Mouse (Mus musculus): ENCODE measurements around the gene Npb. TPM values are rescaled to one million over a fixed set of nuclear protein-coding genes. Genes with fewer than 3 reads are reported as not detected.

Npb gene
- polyA plus RNA-seq, 1 experiment from 2014 or later, result 1.3 TPM

Small RNAs within 50 kb of the gene (microRNA-seq; reads per million reads assigned to microRNA genes)
- 0.83 reads per million for gene Mir6936 (ENCODE audit: borderline number of aligned reads)

Other genes with a start within 250 kb of the Npb start
- 0.48 and 1.1 TPM in 2 replicates for gene Fscn2, start 246.9 kb upstream of the Npb start, polyA plus RNA-seq (2014; fragmentation: Nextera tagmentation; extraction: Ambion mirVana)
- 30.0 and 32.7 TPM in 2 replicates for gene Faap100, start 229.7 kb upstream of the Npb start, polyA plus RNA-seq (2014; fragmentation: Nextera tagmentation; extraction: Ambion mirVana)
- 38.1 and 44.6 TPM in 2 replicates for gene Nploc4, start 170.8 kb upstream of the Npb start, polyA plus RNA-seq (2014; fragmentation: Nextera tagmentation; extraction: Ambion mirVana)
- gene Tspan10, start 165.8 kb upstream of the Npb start, polyA plus RNA-seq (2014; fragmentation: Nextera tagmentation; extraction: Ambion mirVana), result 0.63 TPM in 1 of 2 replicates, not detected in the other
- gene Pde6g, start 155.0 kb upstream of the Npb start, polyA plus RNA-seq (2014; fragmentation: Nextera tagmentation; extraction: Ambion mirVana), result not detected in 2 replicates
- gene Oxld1, start 150.4 kb upstream of the Npb start, polyA plus RNA-seq (2014; fragmentation: Nextera tagmentation; extraction: Ambion mirVana), result 12.8 and 15.3 TPM in 2 replicates
- 27.7 and 27.9 TPM in 2 replicates for gene Ccdc137, start 150.4 kb upstream of the Npb start, polyA plus RNA-seq (2014; fragmentation: Nextera tagmentation; extraction: Ambion mirVana)
- gene Arl16, start 140.9 kb upstream of the Npb start, polyA plus RNA-seq (2014; fragmentation: Nextera tagmentation; extraction: Ambion mirVana), result 43.2 and 46.4 TPM in 2 replicates
- gene Mrpl12, start 123.9 kb upstream of the Npb start, polyA plus RNA-seq (2014; fragmentation: Nextera tagmentation; extraction: Ambion mirVana), result 135 and 148 TPM in 2 replicates
- 47.6 and 53.1 TPM in 2 replicates for gene Slc25a10, start 116.6 kb upstream of the Npb start, polyA plus RNA-seq (2014; fragmentation: Nextera tagmentation; extraction: Ambion mirVana)
- gene Gcgr, start 77.8 kb upstream of the Npb start, polyA plus RNA-seq (2014; fragmentation: Nextera tagmentation; extraction: Ambion mirVana), result 1.0 and 1.4 TPM in 2 replicates
- gene Mcrip1, start 58.8 kb upstream of the Npb start, polyA plus RNA-seq (2014; fragmentation: Nextera tagmentation; extraction: Ambion mirVana), result 238 and 253 TPM in 2 replicates
- 9.6 and 9.7 TPM in 2 replicates for gene Ppp1r27, start 57.3 kb upstream of the Npb start, polyA plus RNA-seq (2014; fragmentation: Nextera tagmentation; extraction: Ambion mirVana)
- gene P4hb, start 35.2 kb upstream of the Npb start, polyA plus RNA-seq (2014; fragmentation: Nextera tagmentation; extraction: Ambion mirVana), result 996 and 1,037 TPM in 2 replicates
- 558 and 609 TPM in 2 replicates for gene Arhgdia, start 26.9 kb upstream of the Npb start, polyA plus RNA-seq (2014; fragmentation: Nextera tagmentation; extraction: Ambion mirVana)
- 406 and 433 TPM in 2 replicates for gene Alyref, start 10.1 kb upstream of the Npb start, polyA plus RNA-seq (2014; fragmentation: Nextera tagmentation; extraction: Ambion mirVana)
- 238 and 242 TPM in 2 replicates for gene Anapc11, start 10.1 kb upstream of the Npb start, polyA plus RNA-seq (2014; fragmentation: Nextera tagmentation; extraction: Ambion mirVana)
- gene Pcyt2, start 9.5 kb downstream of the Npb start, polyA plus RNA-seq (2014; fragmentation: Nextera tagmentation; extraction: Ambion mirVana), result 88.8 and 97.5 TPM in 2 replicates
- gene Sirt7, start 16.8 kb downstream of the Npb start, polyA plus RNA-seq (2014; fragmentation: Nextera tagmentation; extraction: Ambion mirVana), result 21.8 and 23.0 TPM in 2 replicates
- 26.3 and 26.8 TPM in 2 replicates for gene Mafg, start 25.1 kb downstream of the Npb start, polyA plus RNA-seq (2014; fragmentation: Nextera tagmentation; extraction: Ambion mirVana)
- 56.7 and 64.7 TPM in 2 replicates for gene Pycr1, start 35.3 kb downstream of the Npb start, polyA plus RNA-seq (2014; fragmentation: Nextera tagmentation; extraction: Ambion mirVana)
- 3.4 and 3.6 TPM in 2 replicates for gene Myadml2, start 39.7 kb downstream of the Npb start, polyA plus RNA-seq (2014; fragmentation: Nextera tagmentation; extraction: Ambion mirVana)
- 3.6 and 4.9 TPM in 2 replicates for gene Notum, start 52.7 kb downstream of the Npb start, polyA plus RNA-seq (2014; fragmentation: Nextera tagmentation; extraction: Ambion mirVana)
- 93.1 and 100.0 TPM in 2 replicates for gene Aspscr1, start 64.5 kb downstream of the Npb start, polyA plus RNA-seq (2014; fragmentation: Nextera tagmentation; extraction: Ambion mirVana)
- gene Cenpx, start 105.3 kb downstream of the Npb start, polyA plus RNA-seq (2014; fragmentation: Nextera tagmentation; extraction: Ambion mirVana), result 139 and 145 TPM in 2 replicates
- 46.5 and 50.7 TPM in 2 replicates for gene Lrrc45, start 105.4 kb downstream of the Npb start, polyA plus RNA-seq (2014; fragmentation: Nextera tagmentation; extraction: Ambion mirVana)
- 16.5 and 16.6 TPM in 2 replicates for gene Rac3, start 113.0 kb downstream of the Npb start, polyA plus RNA-seq (2014; fragmentation: Nextera tagmentation; extraction: Ambion mirVana)
- gene Dcxr, start 118.8 kb downstream of the Npb start, polyA plus RNA-seq (2014; fragmentation: Nextera tagmentation; extraction: Ambion mirVana), result 23.5 and 27.0 TPM in 2 replicates
- 58.3 and 113 TPM in 2 replicates for gene Cbr2, start 123.6 kb downstream of the Npb start, polyA plus RNA-seq (2014; fragmentation: Nextera tagmentation; extraction: Ambion mirVana)
- 3.0 and 4.8 TPM in 2 replicates for gene Hmga1b, start 154.3 kb downstream of the Npb start, polyA plus RNA-seq (2014; fragmentation: Nextera tagmentation; extraction: Ambion mirVana)
- gene Rfng, start 175.7 kb downstream of the Npb start, polyA plus RNA-seq (2014; fragmentation: Nextera tagmentation; extraction: Ambion mirVana), result 32.5 and 36.9 TPM in 2 replicates
- 207 and 219 TPM in 2 replicates for gene Gps1, start 175.8 kb downstream of the Npb start, polyA plus RNA-seq (2014; fragmentation: Nextera tagmentation; extraction: Ambion mirVana)
- gene Dus1l, start 187.9 kb downstream of the Npb start, polyA plus RNA-seq (2014; fragmentation: Nextera tagmentation; extraction: Ambion mirVana), result 51.0 and 63.8 TPM in 2 replicates
- gene Fasn, start 216.1 kb downstream of the Npb start, polyA plus RNA-seq (2014; fragmentation: Nextera tagmentation; extraction: Ambion mirVana), result 67.2 and 77.4 TPM in 2 replicates